Mouse (Mus musculus): ENCODE data around the gene Aplf. TPM values are rescaled to one million over a fixed set of nuclear protein-coding genes. Genes with fewer than 3 reads are reported as not detected.
"Not testable (repeated sequence)": the region's sequence is repeated elsewhere in the genome, so short reads cannot be mapped to it uniquely, and the experiment has no call there.

The Aplf gene
- 1 to 10 TPM; 4.3 to 5.4 (median 4.8) TPM for polyA plus RNA-seq (2017; shearing (Covaris generic))

DNA sequence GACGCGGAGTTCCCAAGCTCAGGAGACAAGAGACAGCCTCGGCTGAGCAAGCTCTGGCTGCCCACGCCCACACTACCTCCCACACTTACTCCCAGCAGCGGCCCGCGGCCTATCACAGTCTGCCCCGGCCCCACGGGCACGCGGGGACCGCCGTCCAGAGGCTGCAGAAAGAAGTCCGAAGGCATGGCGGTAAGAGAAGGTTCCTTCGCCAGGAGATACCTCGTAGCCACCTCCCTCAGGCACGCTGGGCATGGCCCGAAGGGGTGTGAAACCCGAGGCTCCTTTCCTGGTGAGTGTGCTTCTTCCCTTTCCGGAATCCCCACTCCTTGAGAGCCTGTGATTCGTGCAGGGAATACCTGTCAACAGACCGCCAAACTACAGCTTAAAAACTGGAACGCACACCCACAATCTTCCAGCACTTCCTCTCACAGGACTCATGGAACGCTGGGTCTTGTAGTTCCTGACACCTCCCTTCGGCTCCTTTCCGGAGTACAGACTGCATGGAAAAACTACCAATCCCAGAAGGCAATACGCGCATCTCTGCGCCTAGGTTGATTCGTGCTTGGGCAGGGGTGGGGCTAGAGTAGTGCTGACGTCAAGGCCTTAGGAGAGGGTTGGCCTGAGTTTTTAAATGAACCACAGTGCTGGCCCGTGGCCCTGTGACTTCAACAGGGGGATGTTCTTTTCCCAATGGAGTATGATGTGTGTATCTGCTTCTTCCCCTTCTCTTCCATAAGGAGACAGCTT lies at the start of gene Aplf:
Aplf (minus strand) TSS at position 423 of the 747 bp plus-strand sequence.
- peak; percentile 100 for ATAC-seq

DNA sequence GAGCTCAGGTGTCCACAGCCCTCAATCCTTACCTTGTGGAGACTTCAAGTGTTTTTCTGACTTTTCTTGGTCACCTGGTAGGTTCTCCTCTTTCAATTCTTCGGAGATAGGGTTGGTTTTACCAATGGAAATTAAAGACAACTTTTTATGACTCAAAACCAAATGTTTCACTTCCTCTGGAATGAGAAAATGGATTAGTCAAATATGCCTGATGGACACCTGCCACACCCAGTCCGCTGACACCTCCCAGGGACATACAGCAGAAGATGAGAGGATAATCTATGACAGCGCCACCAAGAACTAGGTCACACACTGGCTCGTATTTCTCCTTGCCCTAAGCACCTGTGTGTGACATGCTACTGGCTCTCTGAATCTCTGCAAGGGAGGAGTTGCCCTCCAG lies 42.1 kb upstream of the Aplf start:
- ATAC-seq: no peak

DNA sequence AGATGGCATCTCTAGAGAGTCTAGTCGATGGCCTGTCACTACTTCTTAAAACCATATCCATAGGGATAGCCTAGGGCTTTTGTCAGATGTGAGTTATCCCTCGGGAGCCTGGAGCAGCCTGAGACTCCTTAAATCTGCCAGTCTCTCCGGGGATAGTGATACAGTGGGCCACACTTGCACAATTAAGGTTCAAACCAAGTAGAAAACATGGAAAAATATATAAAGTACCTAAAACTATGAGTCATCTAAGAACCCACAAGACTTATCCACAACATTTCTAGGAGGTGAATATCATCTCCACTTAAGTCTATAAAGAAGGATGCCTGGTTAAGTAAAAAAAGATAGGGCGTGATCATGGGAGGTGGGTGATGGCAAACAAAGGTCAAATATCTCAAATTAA lies 40.3 kb upstream of the Aplf start:
- no peak for ATAC-seq

DNA sequence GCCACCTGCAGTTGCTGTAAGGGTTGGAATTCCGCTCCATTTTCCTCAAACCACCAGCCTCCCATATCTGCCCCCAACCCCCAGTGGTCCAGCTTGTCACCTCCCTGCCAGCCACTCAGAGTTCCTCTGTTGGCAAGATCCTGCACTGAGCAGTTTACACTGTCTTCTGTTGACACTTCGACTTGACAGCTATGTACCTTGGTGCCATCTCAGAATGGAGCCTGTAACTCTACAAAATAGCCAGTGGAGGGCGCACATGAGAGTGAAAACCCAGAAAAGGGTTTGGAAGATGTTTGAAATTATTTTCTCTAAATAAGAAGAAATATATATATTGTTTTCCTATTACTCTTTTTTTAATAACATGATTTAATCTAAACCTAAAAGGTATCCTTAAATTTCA lies 34.3 kb upstream of the Aplf start:
- ATAC-seq: no peak

DNA sequence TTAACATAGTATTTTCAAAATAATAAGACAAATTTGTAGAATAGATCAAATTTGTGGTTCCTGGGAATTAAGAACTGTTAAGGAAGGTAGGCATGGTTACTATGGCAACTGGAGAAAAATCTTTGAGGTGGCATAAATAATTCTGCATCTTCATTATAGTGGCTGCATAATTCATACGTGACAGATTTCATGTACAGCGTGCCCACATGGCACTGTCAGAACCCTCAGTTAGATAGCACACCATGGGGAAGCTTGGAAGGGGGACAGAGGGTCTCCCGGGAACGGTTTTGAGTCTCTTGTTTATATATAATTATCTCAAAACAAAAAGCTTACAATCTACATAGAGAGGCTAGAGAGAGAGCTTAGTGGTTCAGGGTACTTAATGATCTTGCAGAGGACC lies 24.6 kb upstream of the Aplf start:
- ATAC-seq: no peak

DNA sequence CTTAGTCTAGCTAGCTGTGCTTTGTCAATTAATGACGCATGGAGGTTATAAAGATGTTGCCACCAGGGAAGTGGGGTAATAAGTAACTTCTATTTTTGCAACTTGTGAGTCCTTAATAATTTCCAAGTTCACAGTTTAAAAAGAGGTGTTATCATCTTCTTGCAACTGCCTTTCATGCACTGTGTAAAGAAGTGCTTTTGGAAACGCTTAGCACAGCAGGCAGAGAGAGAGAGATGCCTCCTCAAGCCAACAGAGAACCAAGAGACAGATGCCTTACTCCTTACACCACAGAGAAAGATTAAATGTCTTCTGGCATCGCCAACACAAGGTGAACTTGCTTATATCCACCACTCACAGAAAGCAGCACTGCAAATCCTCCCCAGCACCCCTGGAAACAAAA lies 24.0 kb upstream of the Aplf start:
- ATAC-seq: no peak

DNA sequence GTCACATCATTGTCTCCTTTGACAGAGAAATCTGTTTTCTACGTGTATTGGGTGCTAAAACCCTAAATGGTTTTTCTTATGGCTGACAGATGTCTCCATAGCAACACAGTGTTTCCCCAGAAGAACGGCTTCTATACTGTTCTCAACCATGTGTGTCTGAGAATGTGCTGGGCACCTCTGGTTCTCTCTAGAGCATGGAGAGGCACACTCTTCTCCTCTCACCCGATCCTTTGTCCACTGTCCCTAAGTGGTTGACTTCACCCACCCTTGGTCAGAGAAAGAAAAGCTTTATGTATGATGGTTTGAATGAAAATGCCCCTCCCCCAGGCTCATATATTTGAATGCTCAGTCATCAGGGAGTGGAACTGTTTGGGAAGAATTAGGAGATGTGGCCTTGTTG lies 8.4 kb upstream of the Aplf start:
- ATAC-seq: no peak

DNA sequence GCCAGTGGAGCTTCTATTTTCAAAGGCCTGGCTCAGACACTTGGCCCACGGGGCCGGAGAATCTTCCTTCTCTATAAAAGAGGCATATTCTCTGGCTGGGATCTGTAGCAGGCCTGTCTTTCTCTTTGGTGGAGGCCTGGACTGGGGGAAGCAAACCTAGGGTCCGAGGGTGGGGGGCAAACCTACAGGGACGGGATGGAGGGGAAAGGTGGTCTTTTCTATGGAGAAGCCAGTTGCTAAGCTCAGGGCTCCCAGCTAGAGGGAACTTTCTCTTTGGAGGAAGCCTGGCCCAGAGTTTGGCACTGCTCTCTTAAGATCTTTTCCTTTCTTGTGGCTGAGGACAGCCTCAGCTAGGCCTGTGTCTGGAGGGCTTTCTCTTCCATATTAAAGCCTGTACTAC lies 668 bp upstream of the Aplf start:
- ATAC-seq: no peak

DNA sequence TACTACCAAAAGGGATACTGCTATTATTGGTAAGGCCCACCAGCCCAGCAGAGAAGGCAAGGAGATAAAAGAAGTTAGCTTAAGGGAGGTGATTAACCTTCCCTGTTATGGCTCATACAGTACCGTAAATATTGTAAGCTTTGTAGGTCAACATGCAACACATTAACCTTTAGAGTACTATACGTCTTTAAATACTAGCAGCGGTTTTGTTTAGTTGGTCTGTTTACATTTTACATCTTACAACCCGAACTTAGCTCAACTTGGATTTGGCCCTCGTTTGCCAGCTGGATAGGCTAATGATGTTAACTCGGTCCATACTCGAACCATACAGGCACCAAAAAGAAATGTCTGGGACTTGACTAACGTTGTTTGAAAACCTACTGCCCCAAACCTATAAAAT lies 640 bp downstream of the Aplf start:
- ATAC-seq: no peak

DNA sequence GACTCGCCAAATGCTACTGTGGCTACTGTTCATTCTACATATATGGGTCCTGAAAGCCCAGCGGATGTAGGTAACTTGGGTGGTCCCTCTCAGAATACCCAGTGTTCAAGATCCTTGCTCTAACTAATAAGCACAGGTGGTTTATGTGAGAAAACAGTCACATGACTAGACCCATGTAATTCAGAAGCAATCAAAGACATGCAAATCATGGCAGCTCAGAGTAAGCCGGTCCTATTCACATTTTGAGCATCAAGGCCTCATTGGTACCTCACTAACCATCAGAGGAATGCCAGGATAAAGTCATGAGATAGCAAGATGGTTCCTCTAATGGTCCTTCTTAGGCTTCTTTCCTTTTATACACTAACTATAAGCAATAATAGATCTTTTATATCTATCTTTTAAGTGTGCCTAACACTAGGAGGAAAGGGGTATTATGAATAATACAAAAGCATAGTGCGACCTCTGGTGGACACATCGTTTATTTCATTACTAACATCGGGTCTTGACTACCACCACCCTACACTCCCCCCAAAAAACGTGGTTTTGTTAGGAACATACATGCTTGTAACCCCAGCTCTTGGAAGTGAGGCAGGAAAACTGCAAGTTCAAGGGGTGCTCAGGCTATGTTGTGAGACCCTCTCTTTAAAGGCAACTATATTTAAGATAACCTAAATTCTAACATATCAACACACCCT lies 2.0 kb downstream of the Aplf start:
- no peak for ATAC-seq

DNA sequence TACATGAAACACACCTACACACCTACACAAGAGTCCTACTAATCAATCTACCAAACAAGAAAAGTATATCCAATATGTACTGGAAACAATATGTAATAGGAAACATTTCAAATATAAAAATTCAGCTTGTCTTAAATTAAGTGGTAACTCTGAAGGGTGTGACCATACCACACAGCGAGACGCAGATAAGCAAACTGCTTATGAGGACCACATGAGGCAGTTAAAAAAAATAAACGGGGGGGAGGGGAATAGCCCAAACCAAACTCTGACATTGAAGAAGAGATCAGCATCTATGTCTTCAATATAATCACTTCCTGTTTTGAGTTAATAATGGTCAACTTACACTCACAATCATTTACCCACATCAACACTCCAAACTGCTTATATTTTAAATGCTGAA lies 3.3 kb downstream of the Aplf start:
- ATAC-seq: no peak

DNA sequence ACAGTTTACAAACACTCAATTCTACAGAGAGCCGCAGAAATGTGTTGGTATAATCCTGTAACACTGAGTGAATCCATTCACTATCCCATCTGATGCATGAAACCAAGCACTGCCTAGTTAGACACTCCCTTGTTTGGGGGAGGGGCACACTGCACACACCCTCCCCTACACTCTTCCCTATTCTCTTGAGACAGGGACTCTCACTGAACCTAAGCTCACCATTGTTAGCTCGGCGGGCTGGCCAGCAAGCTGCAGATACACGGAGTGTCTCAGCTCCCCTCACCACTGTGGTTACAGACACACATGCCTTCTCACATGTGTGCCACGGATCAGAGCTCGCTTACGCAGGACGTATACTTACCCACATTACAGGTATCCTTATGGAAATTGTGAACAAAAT lies 4.2 kb downstream of the Aplf start:
- ATAC-seq: no peak

DNA sequence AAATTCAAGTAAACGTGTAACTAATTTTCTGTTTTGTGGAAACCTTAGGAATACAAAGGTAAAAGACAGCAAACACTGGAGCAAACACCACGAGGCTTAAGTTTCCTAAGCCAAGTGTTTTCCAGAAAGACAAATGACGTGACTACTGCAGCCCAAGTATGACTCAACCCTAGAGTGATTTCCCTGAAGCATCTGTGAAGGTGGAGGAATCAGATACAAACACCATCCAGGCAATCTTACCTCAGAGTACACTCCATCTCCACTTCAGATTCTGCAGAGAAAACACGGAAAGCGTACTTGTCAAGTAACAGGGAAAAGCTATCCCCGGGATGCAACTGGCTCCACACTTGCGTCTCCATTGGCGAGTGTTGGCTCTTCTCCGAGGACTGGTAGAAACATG lies 8.5 kb downstream of the Aplf start:
- no peak for ATAC-seq

DNA sequence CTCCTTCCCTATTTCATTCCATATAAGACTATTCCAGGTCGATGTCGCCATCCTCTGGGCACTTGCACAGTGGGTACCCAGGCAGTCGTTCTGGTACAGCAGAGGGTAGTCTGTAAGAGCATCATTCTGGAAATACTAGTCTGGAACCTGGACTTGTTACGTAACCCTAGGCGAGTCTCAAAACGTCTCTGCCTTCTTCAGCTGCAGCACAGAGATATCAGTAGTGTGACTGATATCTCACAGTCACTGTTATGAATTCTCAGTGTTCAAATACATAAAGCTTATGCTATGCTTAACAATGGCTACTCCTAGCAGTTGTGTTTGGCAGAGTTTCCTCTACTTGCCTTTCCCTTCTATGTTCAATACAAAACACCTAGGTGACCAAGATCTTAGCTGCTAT lies 9.8 kb downstream of the Aplf start:
- ATAC-seq: no peak

DNA sequence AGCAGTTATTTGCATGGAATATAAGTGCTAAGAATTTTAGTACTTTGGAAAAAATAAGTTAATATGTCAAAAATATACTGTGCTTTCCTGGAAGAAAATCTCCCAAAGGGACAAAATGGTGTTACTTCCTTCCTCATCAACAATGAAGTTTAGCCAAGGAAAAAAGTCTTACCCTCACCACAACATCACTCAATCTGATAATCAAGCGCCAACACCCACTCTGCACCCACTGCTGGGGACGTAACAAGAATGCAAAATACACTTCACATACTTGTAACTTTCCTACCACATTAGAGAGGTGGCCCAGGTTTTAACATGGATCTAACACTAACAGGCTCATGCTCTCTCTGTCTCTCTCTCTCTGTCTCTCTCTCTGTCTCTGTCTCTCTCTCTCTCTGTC lies 10.3 kb downstream of the Aplf start:
- ATAC-seq: no peak

DNA sequence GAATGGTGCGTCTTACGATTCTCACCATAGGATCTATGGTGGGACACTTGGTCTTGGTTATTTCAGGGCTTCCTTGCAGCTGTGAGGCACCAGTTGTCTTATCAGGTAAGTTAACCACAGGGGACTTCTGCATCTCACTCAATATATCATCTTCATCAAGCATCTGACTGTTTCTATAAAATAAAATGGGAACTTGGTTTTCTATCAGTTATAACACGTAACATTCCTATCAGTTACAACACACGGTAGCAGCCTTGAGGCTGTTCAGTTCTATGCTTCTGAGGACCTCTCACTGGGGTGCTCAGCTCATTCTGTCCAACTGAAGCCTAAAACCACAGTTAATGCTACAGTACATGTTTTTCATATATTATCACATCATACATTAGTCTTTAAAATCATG lies 13.2 kb downstream of the Aplf start:
- ATAC-seq: no peak

DNA sequence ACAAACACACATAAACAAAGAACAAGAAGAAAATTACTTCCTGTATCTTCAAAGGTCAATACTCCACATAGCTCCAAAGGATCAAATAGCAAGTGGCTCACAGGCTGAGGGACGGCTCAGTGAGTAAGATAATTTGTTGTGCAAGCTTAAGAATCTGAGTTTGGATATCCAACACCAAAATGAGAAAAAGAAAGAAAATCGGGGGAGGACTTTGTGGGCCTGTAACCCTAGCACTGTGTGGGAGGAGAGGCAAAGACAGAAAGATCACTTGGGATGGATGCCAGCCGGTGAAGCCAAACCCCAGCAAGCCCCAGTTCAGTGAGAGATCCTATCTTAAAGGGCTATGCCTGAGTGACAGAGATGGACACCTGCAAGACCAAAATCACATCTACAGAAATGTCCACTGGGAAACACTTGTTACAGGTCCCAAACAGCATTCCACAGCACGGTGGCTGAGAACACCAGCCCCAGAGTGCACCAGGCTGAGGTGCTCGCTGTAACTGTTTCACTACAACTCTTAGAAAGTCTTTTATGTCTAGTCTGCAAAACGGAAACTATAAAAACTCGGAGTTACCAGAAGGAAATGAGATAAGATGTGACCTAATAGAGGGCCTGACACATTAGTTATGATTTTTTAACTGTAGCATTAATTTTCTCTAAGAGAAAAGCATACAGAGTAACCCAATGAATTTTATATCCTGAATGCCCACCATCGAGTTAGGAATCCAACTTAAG lies 17.9 kb downstream of the Aplf start:
- ATAC-seq: peak; percentile 48

DNA sequence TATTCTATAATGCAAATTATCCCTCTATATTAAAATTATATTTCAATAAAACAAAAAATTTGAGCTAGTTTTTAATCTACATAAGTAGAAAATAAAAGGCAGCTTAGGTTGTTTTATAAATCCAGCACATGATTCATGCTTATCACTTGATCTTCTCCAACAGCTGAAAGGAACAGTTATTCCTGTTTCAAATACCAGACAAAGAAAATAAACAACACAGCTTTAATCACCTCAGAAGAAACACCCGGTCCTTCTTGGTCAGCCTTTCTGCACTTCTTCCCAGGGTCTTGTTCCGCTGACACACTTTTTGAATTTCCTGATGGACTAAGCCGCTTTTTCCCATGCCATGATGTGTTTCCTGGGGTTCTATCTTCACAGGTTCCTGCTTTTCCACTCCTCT lies 18.5 kb downstream of the Aplf start:
- ATAC-seq: no peak

DNA sequence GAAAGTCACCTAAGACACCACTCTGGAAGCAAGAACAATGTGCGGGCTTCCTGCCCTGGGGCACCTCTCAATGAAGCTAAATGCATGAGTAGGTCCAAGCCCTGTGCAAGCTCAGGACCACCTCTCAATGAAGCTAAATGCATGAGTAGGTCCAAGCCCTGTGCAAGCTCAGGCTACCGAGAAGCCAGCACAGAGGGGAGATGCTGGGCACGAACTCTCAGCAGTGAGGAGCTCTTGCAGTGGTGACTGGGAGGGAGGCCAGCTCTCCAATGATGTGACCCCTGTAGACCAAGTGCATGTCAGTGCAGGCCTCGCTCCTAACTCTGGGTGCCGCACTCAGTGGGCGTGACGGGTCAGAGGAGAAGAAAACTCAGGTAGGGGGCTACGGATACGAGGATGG lies 19.3 kb downstream of the Aplf start:
- no peak for ATAC-seq

DNA sequence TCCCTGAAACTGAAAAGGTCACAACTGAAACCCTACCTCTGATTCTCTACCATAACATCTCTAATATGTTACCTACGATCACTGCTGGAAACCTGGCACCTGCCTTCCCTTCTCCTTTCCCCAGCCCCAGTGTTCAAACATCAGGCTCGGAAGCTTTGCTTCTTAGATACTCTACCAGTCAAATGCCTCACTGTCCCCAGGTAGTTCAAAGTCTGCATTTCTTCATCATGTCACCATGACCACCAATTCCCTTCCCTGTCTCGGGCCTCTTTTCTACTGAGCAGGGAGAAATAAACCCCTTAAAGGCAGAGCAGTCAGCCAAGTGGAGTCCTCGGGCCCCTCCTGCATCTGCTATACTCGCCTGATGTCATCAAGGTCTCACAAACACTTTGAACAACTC lies 20.2 kb downstream of the Aplf start:
- no peak for ATAC-seq

DNA sequence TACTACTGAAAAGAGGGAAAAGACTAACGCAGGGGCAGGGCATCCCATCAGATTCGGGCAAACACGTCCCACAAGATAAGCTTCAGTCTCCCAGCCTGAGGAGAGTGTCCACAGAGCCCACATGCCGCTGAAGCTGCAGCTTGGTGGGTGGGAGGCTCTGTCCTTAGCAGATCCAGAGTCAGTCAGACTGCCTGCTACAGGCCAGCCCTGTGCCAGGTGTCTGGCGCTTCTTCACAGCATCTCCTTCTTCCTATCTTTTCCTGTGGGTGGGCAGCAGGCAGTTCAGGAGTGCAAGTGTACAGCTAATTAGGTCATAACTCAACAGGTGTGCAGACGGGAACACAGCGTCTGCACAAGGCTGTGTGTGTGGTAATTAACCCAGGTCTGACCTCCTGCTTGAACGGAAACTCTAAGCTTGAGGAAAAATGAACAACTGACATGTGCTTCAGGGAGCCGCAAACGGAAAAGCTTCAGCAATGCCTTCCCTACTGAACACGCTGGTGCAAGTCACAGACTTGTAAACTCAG lies 33.8 kb downstream of the Aplf start:
- ATAC-seq: no peak

DNA sequence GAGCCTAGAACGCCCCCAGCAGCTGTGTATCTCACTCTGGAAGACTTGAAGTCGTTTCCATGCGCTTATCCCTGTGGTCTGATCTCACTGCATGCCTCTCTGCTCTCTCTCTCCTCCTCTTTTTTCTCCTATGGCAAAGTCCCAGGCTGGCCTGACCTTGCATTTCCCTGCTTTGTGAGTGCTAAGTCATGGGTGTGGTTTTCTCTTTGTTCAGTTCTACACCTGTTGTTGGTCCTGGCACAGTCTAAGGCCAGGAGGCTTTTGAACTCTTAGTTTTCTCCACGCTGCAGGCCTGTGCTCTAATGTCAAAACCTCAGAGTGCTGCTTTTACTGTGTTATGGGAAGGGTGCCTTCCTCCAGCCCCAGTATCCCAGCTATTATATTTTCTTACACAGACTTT lies 39.8 kb downstream of the Aplf start:
- ATAC-seq: no peak

DNA sequence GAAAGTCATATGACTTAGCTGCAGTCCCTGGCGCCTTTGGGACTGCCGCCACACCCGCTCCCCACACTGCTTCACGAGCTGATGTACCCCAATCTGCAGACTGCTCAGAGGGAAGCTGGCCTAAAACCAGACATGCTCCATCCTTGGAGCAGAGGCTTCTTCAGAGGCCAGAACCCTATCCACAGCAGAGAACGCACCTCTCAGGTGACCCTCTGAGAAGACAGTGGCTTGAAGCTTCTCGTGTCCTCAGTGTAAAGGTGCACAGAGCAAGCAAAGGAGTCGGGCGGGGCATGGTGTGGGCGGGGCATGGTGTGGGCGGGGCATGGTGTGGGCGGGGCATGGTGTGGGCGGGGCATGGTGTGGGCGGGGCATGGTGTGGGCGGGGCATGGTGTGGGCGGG lies 43.1 kb downstream of the Aplf start:
- not testable (repeated sequence) for ATAC-seq

DNA sequence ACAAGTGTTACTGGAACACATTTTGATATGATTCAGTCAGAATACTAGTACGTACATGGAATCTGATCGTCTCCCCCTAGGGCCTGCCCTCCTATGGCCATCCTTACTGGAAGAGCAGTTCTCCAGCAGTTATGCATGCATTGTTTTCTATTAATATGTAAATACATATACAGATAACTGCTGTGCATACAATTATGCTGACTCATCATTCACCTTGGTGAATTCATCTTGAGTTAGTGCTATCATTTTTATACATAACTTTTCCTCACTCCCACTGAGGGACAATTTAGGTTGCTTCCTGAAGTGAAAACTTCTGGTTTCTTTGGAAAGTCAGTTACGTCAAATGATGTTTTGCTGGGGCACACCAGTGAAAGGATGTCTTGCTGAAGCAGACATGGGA lies 48.8 kb downstream of the Aplf start:
- no peak for ATAC-seq

Data from inflammation-experienced regulatory T-cells, adult 6 months (primary cell).